Comparison of ENCODE assay signal across 9 mouse cellular contexts in the genomic region with DNA sequence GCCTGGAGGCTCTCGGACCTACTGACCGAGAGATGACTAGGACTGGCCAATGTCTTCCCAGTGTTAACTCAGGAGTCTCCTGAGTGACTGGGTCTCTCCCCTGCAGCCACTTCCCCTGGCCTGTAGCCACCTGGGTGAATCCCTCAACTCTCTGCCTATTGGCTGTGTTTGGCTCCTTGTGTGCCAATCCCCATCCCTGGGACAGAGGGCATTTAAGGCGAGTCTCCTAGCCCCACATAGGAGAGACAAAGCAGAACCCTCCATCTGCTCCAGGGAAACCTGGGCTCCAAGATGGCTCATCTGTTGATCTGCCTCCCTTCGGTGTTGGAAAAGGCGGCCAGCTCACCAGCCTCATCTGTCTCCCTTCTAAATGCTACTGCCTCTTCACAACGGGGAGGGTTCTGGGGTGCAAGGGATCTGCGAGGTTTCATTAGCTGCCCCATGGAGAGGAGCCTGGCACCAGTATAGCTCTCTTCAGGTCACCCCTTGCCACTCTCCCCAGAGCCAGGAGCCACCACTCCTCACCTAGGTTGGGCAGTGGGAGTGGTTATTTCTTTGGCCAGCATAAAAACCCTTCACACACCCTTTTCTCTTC. TPM values are rescaled to one million over a fixed set of nuclear protein-coding genes. Genes with fewer than 3 reads are reported as not detected.
DNase-seq lines count a peak whose midpoint lies in the region; ATAC-seq and TF ChIP-seq lines count a peak whose summit lies in the region.
"Had no signal": no experiment of that assay in that cellular context is flagged by ENCODE, and none has a peak within 500 bp of the region (broad histone marks: within the 10 kb centered on the region; RNA-seq: fewer than 3 reads in every experiment).

No protein-coding gene starts in this region.

- no peaks in the 10 kb centered on the region for H3K9me3 ChIP-seq in kidney, embryonic 14.5 days (ENCODE audit: control insufficient read depth, low read length)
- no peaks in the 10 kb centered on the region for H3K9me3 ChIP-seq in midbrain, embryonic 12.5 days

- peaks cover 12% of the 10 kb centered on the region; the same call in 1 of the 2 replicates for H3K27me3 ChIP-seq in kidney, embryonic 14.5 days (ENCODE audit: control insufficient read depth, insufficient read depth, low read length)
- no peaks in the 10 kb centered on the region for H3K27me3 ChIP-seq in kidney, adult 2 months (replicated peaks; ENCODE audit: control insufficient read depth, insufficient read depth, low read length)
- H3K27me3 ChIP-seq in midbrain, embryonic 12.5 days, result peaks cover 62% of the 10 kb centered on the region
- H3K27me3 ChIP-seq: Patski had no signal

- 56% methylated on average over 7 of the region's 7 CpGs for WGBS in kidney, embryonic 14.5 days
- WGBS in kidney, adult 2 months, result 83% methylated on average over 7 of the region's 7 CpGs
- WGBS in midbrain, embryonic 12.5 days, result 36% methylated on average over 7 of the region's 7 CpGs

- no peak for TF ChIP-seq CTCF in kidney, adult 2 months (conservative IDR thresholded peaks at IDR 0.05; ENCODE audit: insufficient read depth, insufficient read length, low read depth, low read length)

- H3K4me3 ChIP-seq in kidney, embryonic 14.5 days (ENCODE audit: low read length), result peak overlapping the region; percentile 79
- H3K4me3 ChIP-seq in kidney, adult 2 months (ENCODE audit: insufficient read depth, low read depth, low read length), result no peak overlapping the region
- peak overlapping the region; percentile 64 for H3K4me3 ChIP-seq in midbrain, embryonic 12.5 days

- H3K4me2 ChIP-seq in kidney, embryonic 14.5 days (replicated peaks; ENCODE audit: low read depth, low read length), result peak overlapping the region; percentile 98
- peak overlapping the region; percentile 96 for H3K4me2 ChIP-seq in midbrain, embryonic 12.5 days (replicated peaks)

- no peak for TF ChIP-seq POLR2A in kidney, adult 2 months (IDR thresholded peaks at IDR 0.05; ENCODE audit: low read depth, low read length)

- no peak for DNase-seq in kidney, adult 2 months
- peak; percentile 48 to 53 for DNase-seq in cerebellum, adult 18-20 months
- peak; percentile 24 for DNase-seq in heart, postnatal 4 days
- no peak for DNase-seq in embryo, embryonic 10.5 days (ENCODE audit: low spot score)
- DNase-seq in thymus, postnatal 36 days, result no peak
- no peak for DNase-seq in layer of hippocampus, postnatal 25 days (ENCODE audit: extremely low spot score in 1 of 2, low spot score in 1 of 2)

- peak overlapping the region; percentile 38 for H3K9ac ChIP-seq in kidney, embryonic 14.5 days (ENCODE audit: low read depth, low read length)
- H3K9ac ChIP-seq in midbrain, embryonic 12.5 days (replicated peaks), result peak overlapping the region; percentile 81; the same call in 1 of the 2 replicates

- H3K36me3 ChIP-seq in kidney, embryonic 14.5 days (ENCODE audit: control insufficient read depth, insufficient read depth, low read length), result peaks cover 13% of the 10 kb centered on the region
- H3K36me3 ChIP-seq in kidney, adult 2 months (ENCODE audit: control insufficient read depth, insufficient read depth, low read length), result no peaks in the 10 kb centered on the region
- H3K36me3 ChIP-seq in midbrain, embryonic 12.5 days, result no peaks in the 10 kb centered on the region

- no peak overlapping the region for H3K27ac ChIP-seq in kidney, embryonic 14.5 days (ENCODE audit: low read depth, low read length)
- no peak overlapping the region for H3K27ac ChIP-seq in kidney, adult 2 months (ENCODE audit: insufficient read depth, low read depth, low read length)
- no peak overlapping the region for H3K27ac ChIP-seq in midbrain, embryonic 12.5 days (replicated peaks)

- H3K4me1 ChIP-seq in kidney, embryonic 14.5 days (ENCODE audit: control insufficient read depth, insufficient read depth, low read length), result peaks cover 67% of the 10 kb centered on the region
- peaks cover 20% of the 10 kb centered on the region; the same call in 1 of the 2 replicates for H3K4me1 ChIP-seq in kidney, adult 2 months (ENCODE audit: control insufficient read depth, insufficient read depth, low read length)
- peaks cover 70% of the 10 kb centered on the region for H3K4me1 ChIP-seq in midbrain, embryonic 12.5 days

- no peak for ATAC-seq in kidney, embryonic 14.5 days (ENCODE audit: low FRiP score, low TSS enrichment)
- ATAC-seq in midbrain, embryonic 12.5 days (ENCODE audit: low FRiP score, low read depth), result no peak
- ATAC-seq: Patski had no signal

RNA-seq across cellular contexts. Expression of gene Socs3, which starts 3.2 kb away (rescaled TPM):
- polyA plus RNA-seq in kidney, embryonic 14.5 days (2014; fragmentation: Nextera tagmentation; extraction: Ambion mirVana), result 6.7 and 9.6 TPM in 2 replicates
- 4.3 and 5.0 TPM in 2 replicates for polyA plus RNA-seq in kidney, adult 2 months (2012; rRNA removed)
- 1 to 10 TPM; 5.5 TPM for total RNA-seq in heart, postnatal 4 days (2021)
- polyA plus RNA-seq in midbrain, embryonic 12.5 days (2016; fragmentation: Nextera tagmentation; extraction: Ambion mirVana), result 10.7 and 13.2 TPM in 2 replicates
- total RNA-seq in layer of hippocampus, postnatal 25 days (2021), result 1 to 10 TPM; 1.3 to 1.8 TPM

RNA-seq across cellular contexts. Expression of gene Pgs1, which starts 19.5 kb away (rescaled TPM):
- polyA plus RNA-seq in kidney, embryonic 14.5 days (2014; fragmentation: Nextera tagmentation; extraction: Ambion mirVana), result 30.0 and 37.5 TPM in 2 replicates
- polyA plus RNA-seq in kidney, adult 2 months (2012; rRNA removed), result 29.7 and 30.4 TPM in 2 replicates
- 10 to 100 TPM; 25.0 to 26.2 TPM for total RNA-seq in heart, postnatal 4 days (2021)
- polyA plus RNA-seq in midbrain, embryonic 12.5 days (2016; fragmentation: Nextera tagmentation; extraction: Ambion mirVana), result 47.5 and 48.9 TPM in 2 replicates
- total RNA-seq in layer of hippocampus, postnatal 25 days (2021), result 10 to 100 TPM; 74.2 to 75.9 TPM

Comparison
In these comparisons a context has a peak if more than half of its experiments do, and no peak if none do; other contexts are left out.
1. DNase-seq: peak in cerebellum, adult 18-20 months (2 of 2) and heart, postnatal 4 days (single experiment); none in kidney, adult 2 months (single experiment), embryo, embryonic 10.5 days (single experiment), thymus, postnatal 36 days (0 of 2) and layer of hippocampus, postnatal 25 days (0 of 2).